Mouse (Mus musculus) central nervous system, embryonic 11.5 days (tissue): ENCODE data around the gene Kcnj3. TPM values are rescaled to one million over a fixed set of nuclear protein-coding genes. Genes with fewer than 3 reads are reported as not detected.

Experiments
- polyA plus RNA-seq: library from polyadenylated mRNA; depleted of rRNA; stranded (reverse); fragments of >200 nt; gene quantifications from 2 replicates; pipeline ENCODE4 v1.2.3, GENCODE M21; 2012; rRNA removed

Gene Kcnj3
- polyA plus RNA-seq = 0.58 and 0.99 TPM in 2 replicates

GRCm38 (mm10) chr2:55435721-55436260 lies at the start of gene Kcnj3:
Kcnj3 (plus strand) TSS chr2:55435970.

